Mouse (Mus musculus): ENCODE data around the gene Olfr30.

DNA sequence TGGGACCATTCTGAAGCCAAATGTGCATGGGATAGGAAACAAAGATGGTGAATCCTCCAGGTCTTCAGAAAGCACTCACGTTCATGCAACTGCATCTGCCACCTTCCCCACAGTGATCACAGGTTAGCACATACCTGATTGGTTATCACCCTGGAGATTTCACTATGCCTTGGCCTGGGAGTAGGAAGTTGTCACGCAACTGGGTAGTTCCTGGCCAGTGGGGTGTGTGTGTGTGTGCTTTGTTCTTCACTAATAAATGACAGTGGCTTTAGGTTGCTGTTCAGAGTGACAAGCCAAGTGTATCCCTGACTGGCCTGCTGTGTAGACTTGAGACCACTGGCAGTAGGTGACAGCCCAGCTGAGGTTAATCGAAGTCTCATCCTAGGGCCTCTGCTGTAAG lies 29.8 kb downstream of the Olfr30 start, which contains the start of gene Gm12253:
- TF ChIP-seq JUN (IDR thresholded peaks at IDR 0.05; ENCODE audit: insufficient read depth, low read depth, low read length) (no peak), CTCF (conservative IDR thresholded peaks at IDR 0.05 in 1 of 2, IDR thresholded peaks at IDR 0.05 in 1 of 2; ENCODE audit: low read depth in 2 of 2, low read length in 2 of 2) (no peak), ZNF384 (IDR thresholded peaks at IDR 0.05; ENCODE audit: low read depth, low read length) (no peak), GABPA (IDR thresholded peaks at IDR 0.05; ENCODE audit: insufficient replicate concordance, low read depth, low read length) (no peak), MAFK (IDR thresholded peaks at IDR 0.05; ENCODE audit: insufficient replicate concordance, low read length) (no peak), POLR2A (IDR thresholded peaks at IDR 0.05; ENCODE audit: low read depth, low read length) (no peak), SMC3 (IDR thresholded peaks at IDR 0.05; ENCODE audit: low read depth, low read length) (no peak), KAT2A (IDR thresholded peaks at IDR 0.05; ENCODE audit: insufficient replicate concordance, low read length) (no peak), EP300 (IDR thresholded peaks at IDR 0.05; ENCODE audit: low read length) (no peak), NELFE (IDR thresholded peaks at IDR 0.05; ENCODE audit: low read depth, low read length) (no peak), USF1 (IDR thresholded peaks at IDR 0.05; ENCODE audit: low read depth, low read length) (no peak), E2F4 (IDR thresholded peaks at IDR 0.05; ENCODE audit: insufficient replicate concordance, low read depth, low read length) (no peak), TCF12 (IDR thresholded peaks at IDR 0.05; ENCODE audit: low read depth, low read length) (no peak)

Data from CH12.LX (cell line).